Mouse (Mus musculus) c-Kit-positive CD71-positive TER-119-positive erythroid progenitor cells, embryonic 14.5 days (primary cell): ENCODE data around the gene Erbin.

Experiments used
- DNase-seq: peaks from one replicate; pipeline ENCODE4 v3.0.0-alpha.2; 2013; ENCODE audit warnings: low spot score

The Erbin gene

GRCm38 (mm10) chr13:103920261-103920932, at the start of gene Erbin:
Gene Erbin, minus strand, starts transcription at chr13:103920514.
- DNase-seq = peak; percentile 50

DNA sequence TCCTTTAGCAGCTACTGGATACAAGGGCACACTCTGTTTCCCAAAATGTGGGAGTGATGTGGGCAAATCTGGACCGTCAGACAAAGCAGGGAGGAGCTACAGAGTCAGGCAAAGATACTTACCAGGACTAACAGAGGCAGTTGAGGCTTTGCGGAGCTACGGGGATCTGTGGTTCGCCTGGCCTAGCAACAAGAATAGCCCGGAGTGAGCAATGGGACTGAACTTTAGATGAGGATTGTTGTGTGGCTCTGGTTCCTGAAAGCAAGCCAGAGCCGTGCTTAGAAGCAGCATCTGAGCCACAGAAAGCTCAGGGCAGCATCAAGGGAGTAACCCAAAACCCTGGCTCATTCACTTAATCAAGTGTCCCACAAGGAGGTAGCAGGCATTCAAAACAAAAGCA, 49.6 kb upstream of the Erbin start:
- no peak for DNase-seq

DNA sequence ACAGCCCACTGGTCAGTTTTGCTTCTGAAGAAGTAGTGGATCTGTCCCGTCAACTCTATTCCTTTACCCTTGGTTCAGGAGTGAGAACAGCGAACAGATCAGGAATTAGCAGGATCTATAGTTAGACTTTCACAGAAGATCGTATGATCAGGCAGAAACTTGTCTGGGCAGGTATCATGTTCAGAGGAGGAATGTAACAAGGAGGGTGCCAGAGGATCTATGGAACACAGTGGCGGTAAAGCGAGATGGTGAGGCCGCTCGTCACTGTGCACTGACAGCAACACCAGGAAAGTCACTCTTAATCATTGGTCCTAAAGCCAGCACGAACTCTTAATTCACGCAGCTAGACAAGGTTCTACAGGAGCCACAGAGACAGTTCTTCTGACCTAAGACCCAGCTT, 47.7 kb upstream of the Erbin start:
- DNase-seq = no peak

DNA sequence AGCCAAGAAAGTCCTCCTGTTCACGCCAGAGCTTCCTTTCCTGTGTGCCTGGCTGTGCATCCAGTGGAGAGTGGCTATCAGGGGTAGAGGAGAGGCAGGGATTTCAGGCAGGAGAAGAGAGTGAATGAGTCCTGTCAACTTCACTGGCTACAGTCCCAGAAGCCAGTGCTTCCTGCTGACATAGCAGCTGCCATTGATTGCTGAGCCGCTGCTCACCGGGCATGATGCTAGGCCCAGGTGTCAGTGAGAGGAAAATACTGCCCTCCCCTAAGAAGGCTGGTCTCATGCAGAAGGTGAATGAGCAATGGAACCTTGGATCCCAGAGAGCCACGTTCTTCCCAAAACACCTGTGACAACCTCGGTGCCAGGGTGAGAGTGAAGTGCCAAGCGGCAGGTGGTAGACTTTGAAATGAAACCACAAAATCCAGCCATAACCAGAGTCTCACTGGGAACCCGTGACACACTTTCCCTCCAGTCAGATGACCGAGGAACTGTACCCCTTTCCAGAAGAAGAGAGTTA, 46.4 kb upstream of the Erbin start:
- DNase-seq = no peak

GRCm38 (mm10) chr13:103965187-103965586, 44.9 kb upstream of the Erbin start:
- no peak for DNase-seq

DNA sequence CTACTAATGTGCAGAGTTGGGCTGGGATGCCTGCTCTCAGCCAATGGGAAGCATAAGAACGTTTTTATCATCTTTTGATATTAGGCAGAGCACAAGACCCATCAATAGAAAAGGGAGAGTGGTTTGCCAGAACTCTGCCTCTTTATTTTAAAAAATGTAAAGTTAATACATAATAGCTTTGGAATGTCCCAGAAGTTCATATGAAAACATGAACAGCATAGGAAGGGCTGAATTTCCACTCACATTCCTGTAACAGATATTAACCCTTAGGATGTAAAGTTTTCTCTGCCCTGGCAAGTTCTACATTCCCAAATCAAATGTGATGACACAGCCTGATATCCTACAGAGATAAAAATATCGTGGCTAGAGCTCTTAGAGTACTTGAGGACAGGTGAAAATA, 42.8 kb upstream of the Erbin start:
- DNase-seq = no peak

DNA sequence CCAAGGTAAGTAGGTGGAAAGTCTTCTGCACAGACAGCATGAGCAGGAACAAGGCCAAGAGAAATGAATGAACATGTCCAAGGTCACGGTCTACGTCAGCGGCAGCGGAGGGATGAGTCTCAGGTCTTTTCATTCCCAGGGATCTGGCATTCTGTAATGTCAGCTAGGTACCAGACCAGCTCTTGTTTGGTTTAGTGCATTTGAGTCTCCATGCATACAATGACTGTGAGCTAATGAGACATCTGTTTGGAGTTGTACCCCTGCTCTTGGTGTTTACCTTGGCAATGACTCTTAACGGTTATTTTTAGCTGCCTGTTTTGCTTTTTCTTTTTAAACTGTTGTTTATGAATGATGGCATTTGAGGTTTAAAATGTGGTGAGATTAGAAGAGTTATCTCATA, 39.5 kb upstream of the Erbin start:
- no peak for DNase-seq

DNA sequence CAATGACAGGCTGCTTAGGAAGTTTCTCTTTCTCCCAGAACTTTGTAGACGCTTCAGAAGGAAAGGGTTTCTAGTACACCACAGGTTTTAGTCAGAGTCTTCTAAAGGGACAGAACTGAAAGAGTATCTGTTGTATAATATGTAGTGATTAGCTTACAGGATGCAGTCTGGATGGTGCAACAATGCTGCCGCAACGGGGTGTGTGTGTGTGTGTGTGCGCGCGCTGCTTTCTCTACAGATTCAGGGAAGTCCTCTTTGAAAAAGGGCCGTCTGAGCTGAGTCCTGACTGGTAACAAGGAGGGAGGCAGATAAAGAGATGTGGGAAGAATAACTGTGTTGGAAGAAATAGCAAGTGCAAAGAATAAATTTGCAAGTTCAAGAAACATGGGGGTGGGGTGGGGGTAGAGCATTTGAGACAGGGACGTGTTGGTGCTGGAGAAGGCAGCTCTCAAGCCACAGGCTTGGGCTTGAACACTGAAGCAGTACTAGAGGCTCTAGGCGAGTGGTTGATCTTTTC, 38.4 kb upstream of the Erbin start:
- DNase-seq = no peak

- no peak for DNase-seq
Observed at GRCm38 (mm10) chr13:103957175-103957940, 37.0 kb upstream of the Erbin start.

DNA sequence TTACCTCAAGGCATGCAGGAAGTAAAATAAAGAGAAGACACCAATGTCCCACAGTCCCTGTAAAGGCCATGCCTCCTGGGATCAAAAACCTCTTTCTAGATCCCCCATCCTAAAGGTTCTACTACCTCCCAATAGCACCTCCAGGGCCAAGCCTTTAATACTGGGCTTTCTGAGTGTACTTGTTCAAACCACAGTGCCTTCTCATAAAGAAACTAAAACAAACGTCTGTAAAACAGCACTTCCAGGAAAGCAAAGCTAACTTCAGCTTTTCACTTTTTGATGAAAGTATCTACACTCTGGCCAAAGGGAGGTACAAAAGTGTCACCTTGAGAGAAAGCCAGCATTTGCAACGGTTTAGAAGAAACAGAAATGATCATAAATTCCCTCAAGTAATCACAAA, 35.3 kb upstream of the Erbin start:
- DNase-seq = no peak

GRCm38 (mm10) chr13:103951393-103951792, 31.1 kb upstream of the Erbin start:
- DNase-seq = no peak

- no peak for DNase-seq
Observed at GRCm38 (mm10) chr13:103940796-103941195, 20.5 kb upstream of the Erbin start.

DNA sequence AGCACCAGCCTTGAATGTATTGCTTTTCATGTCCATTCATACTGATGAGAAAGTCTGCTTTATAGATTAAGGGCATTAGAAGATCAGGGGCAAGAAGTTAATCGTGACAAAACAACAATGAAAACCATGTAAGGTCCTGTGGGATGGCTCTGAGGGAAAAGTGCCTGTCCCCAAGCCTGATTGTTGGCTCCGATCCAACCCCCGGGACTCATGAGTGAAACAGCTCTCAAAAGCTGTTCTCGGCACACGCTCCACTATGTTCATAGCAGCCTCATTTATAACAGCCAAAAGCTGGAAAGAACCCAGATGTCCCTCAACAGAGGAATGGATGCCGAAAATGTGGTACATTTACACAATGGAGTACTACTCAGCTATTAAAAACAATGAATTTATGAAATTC, 4.3 kb upstream of the Erbin start:
- DNase-seq = no peak

DNA sequence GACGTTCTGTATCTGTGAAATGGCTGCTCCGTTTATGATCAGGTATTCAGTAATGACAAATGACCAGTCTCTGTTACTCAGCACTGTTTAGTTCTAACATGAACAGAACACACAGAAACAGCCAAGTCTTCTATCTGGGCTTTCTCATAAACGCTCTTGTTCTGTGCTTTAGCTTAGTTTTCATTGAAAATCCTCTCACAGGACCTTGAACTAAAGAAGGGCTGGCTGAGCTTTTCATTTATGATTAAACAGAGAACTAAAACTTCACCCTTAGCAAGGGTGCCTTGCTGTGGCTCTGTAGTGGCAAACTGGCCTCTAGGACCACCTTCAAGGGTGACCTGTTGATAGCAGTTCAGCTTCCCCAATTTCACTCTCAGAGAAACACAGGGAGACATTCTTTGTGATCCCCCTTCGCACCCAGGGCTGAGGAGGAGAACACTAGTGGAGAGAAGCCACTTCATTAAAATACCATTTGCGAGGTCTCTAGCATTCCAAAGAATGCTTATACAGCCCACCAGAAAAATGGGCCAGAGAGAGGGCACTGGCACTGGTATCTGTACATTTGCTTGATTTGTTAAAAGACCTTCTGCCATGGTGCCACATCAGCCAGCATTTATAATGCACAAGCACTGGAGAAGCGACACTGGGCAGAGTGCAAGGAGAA, 3.2 kb upstream of the Erbin start:
- no peak for DNase-seq

GRCm38 (mm10) chr13:103921831-103922380, 1.6 kb upstream of the Erbin start:
- no peak for DNase-seq

DNA sequence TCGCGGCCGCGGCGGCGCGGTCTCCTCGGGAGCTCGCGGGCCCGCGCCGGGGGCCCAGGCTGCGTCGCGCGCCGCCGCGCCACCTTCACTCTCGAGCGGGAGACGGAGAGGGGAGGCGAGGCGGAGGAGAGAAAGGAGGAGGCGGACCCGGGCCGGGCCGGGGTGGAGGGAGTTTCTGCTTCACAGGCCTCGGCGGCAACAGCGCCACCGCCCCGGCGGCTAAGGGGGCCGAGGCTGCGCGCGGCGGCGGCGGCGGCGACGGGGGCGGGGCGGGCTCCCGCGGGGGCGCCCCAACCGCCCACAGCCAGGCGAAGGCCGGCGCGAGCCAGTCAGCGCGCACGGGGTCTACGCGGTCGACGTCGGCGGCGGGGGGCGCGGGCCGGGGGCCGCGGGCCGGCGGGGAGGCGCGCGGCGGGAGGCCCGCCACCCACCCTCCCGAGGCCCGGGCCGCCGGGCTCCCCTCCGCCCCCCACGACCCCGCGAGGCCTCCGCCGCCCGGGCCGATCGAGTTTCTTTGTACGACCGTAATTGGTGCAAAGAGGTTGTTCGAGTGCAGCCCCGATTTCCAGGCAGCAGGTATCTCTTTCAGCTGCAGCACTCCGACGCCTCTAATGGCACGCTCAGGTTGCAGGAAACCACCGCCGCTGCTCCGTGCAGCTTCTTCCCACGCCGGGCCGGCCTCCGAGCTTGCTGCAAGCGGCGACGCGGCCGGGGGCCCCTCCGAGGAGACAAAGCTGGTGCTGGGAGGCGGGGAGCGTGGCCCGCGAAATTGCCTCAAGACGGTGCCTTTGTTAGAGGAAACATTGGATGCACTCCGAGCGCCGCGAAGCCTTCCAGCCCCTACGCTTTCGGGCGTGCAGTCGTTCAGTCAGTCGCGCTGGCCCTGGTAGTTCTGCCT, 868 bp upstream of the Erbin start:
- DNase-seq = peak; percentile 60

DNA sequence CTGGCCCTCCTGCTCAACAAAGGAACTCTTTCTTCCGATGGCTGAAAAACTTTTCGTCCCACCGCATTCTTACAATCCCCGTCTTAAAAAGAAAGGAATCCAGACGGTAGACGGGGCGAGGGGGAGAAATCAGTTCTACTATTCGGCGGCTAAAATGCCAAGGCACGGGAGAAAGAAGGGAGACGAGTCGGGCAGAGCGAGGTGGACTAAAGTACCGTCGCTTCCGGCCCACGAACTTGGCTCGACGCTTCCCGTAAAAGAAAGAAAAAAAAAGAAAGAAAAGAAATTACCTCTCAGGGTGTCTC, 406 bp downstream of the Erbin start:
- peak; percentile 34 for DNase-seq

DNA sequence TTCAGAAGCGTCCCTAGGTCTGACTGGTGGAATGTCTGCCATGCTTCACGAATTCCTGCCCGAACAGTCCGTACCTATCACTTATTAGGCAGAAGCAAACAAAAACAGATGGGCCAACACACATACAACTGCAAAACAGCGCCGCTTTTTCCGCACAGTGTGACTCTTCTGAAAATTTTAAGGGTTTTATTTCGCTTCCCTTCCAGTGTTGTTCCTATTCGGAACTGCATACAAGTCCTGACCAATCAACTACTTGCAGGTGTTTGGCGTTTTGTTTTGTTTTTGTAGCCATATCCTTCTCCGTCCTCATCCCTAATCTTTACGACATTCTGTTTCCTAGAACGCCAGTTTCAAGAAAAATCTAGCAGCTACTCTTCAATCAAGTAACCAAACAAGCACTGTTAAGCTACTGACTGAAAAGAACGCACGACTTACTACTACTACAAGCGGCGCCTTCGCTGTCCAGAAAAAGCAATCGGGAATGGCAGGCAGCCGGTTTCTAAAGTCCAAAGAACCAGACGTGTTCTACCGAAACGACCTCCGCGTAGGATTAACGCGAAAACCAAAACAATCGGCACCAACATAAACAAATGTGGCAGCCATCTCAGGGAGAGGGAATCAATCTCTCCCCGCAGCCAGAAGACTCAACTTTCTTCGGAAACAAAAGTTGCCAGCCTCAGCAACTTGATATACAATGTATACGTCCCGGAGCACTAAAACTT, 919 bp downstream of the Erbin start:
- peak; percentile 62 for DNase-seq

DNA sequence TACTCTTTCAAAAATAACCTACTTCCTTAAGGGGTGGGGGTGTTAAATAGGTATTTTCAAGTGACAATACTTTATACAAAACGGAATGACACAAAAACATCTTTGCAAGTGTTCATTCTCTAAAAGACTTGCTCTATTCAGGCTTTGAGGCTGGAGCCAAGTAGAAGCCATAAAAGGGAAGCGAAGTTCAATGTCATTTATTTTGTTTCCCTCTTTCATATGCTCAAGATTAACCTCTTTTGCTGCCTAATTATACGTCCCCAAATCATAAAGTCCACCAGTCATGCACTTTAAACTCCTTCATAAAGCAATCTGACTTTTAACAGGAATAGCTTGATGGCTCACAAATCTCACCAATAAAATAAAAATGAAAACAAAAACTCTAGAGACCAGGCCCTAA, 1.9 kb downstream of the Erbin start:
- DNase-seq = no peak

DNA sequence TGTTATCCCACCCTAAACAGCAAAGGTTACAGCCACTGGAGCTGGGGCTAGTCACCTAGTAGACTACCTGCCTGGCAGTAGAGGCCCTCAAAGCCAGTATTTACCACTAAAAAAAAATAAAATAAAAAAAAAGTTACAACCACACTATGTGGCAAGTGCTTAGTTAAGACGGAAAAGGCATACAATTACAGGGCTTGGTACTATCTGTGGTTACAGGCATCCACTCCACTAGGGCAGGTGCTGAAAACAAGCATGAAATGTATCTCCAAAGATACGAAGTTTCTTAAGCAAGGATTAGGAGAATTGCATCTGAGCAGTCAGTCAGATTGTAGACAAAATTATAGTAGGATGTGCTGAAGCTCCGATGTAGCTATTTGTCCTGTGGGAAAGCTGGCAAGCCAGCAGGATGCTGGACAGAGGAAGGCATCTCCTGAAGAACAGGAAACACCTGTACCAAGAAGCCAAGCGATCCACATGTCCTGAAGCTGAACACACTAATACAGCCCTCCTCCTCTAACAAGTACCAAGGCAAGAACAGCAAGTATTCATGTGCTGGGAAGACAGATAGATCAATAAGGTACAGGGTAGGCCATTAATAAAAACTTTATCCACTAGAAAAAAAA, 6.1 kb downstream of the Erbin start:
- no peak for DNase-seq
